Mouse (Mus musculus) G1E (cell line): Measurements from ENCODE around the gene Mb21d2. TPM values are rescaled to one million over a fixed set of nuclear protein-coding genes. Genes with fewer than 3 reads are reported as not detected.

Source experiments
- ATAC-seq: 2 replicates; pipeline ENCODE4 v1.8.0; 2016; ENCODE audit warnings: mild to moderate bottlenecking; ENCODE audit not compliant: insufficient number of reproducible peaks, poor library complexity, low FRiP score, severe bottlenecking; ENCODE audit errors: extremely low read depth
- DNase-seq: peaks from one replicate; pipeline ENCODE4 v3.0.0; 2012; ENCODE audit warnings: low spot score
- H3K27me3 ChIP-seq: 2 replicates; pipeline ENCODE4 v1.6.1; 2012; ENCODE audit warnings: mild to moderate bottlenecking, low read length, inconsistent platforms; ENCODE audit not compliant: insufficient read depth
- H3K36me3 ChIP-seq: replicated peaks from 2 replicates; pipeline ENCODE3; 2012; ENCODE audit warnings: mild to moderate bottlenecking, inconsistent platforms
- H3K4me1 ChIP-seq: 2 replicates; pipeline ENCODE4 v1.6.1; 2012; ENCODE audit warnings: low read depth, low read length, inconsistent platforms, mixed read lengths; ENCODE audit not compliant: insufficient read depth
- H3K4me3 ChIP-seq: 2 replicates; pipeline ENCODE4 v1.5.1; 2012; ENCODE audit warnings: low read depth, mild to moderate bottlenecking, inconsistent platforms, low read length, moderate library complexity, mixed read lengths
- H3K9me3 ChIP-seq: replicated peaks from 2 replicates; pipeline ENCODE4 v1.6.1; 2012; ENCODE audit warnings: inconsistent platforms
- CTCF ChIP-seq: IDR thresholded peaks from 2 replicates; pipeline ENCODE4 v1.5.1; 2012; ENCODE audit warnings: low read depth, low read length, inconsistent platforms, mixed read lengths
- GATA1 ChIP-seq: IDR thresholded peaks from 2 replicates; pipeline ENCODE4 v1.6.1; 2012; ENCODE audit warnings: borderline replicate concordance, low read length, inconsistent platforms, mixed read lengths
- GATA2 ChIP-seq: IDR thresholded peaks from 2 replicates; pipeline ENCODE4 v1.6.1; 2012; ENCODE audit warnings: low read depth, low read length, inconsistent platforms, borderline replicate concordance
- POLR2AphosphoS5 ChIP-seq: IDR thresholded peaks from 2 replicates; pipeline ENCODE4 v1.6.1; 2012; ENCODE audit warnings: low read depth, low read length, inconsistent platforms; ENCODE audit not compliant: insufficient replicate concordance
- TAL1 ChIP-seq: conservative IDR thresholded peaks from 2 replicates; pipeline ENCODE4 v1.6.1; 2012; ENCODE audit warnings: low read depth, low read length, inconsistent platforms, mixed read lengths
- polyA plus RNA-seq: library from polyadenylated mRNA; stranded (reverse); fragments of >175 nt; gene quantifications from 2 replicates; pipeline ENCODE4 v1.2.3, GENCODE M21; 2012
- total RNA-seq, 2 experiments: library from RNA; stranded (forward) in 1 of 2; stranded (reverse) in 1 of 2; fragments of 200-1000 nt in 1 of 2; fragments of >200 nt in 1 of 2; fragmentation: Nextera tagmentation in 1 of 2; gene quantifications; 2 replicates each; pipeline ENCODE4 v1.2.3; 2014 to 2017

Mb21d2 gene
- total and polyA plus RNA-seq, 3 experiments, result not detected

DNA sequence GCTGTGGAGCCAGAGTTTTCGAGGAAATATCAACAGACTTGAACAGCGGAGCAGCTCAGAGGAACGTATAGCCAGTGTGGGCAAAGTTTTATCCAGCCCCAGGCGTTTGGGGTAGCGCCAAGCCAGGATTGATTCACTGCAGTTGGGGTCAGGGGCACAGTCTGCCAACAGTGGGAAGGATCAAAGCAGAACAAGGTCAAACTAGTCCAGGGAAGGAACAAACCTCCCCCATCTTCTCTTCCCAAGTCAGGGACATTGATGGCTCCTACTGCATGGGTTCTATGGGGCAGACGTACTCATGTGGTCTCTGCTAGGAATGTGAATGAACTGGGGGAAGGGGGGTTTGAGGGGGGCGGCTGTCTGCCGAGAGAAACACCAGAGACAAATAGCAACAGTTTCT is 48.7 kb downstream of the Mb21d2 start:
- ATAC-seq, result no peak
- DNase-seq, result no peak
- Histone ChIP-seq H3K9me3 (peaks cover 69% of the 10 kb centered on the region), H3K4me3 (no peak overlapping the region), H3K36me3 (no peaks in the 10 kb centered on the region), H3K4me1 (no peaks in the 10 kb centered on the region), H3K27me3 (no peaks in the 10 kb centered on the region)
- no peak for TF ChIP-seq GATA2
- no peak for TF ChIP-seq GATA1
- TF ChIP-seq TAL1, result no peak
- TF ChIP-seq POLR2AphosphoS5, result no peak
- TF ChIP-seq CTCF, result no peak

- TF ChIP-seq TAL1 (no peak), GATA2 (no peak), CTCF (no peak), GATA1 (no peak), POLR2AphosphoS5 (no peak)
- no peak for DNase-seq
- peaks cover 69% of the 10 kb centered on the region for H3K9me3 ChIP-seq
These were observed 49.2 kb downstream of the Mb21d2 start for GRCm38 (mm10) chr16:28880307-28880681.

DNA sequence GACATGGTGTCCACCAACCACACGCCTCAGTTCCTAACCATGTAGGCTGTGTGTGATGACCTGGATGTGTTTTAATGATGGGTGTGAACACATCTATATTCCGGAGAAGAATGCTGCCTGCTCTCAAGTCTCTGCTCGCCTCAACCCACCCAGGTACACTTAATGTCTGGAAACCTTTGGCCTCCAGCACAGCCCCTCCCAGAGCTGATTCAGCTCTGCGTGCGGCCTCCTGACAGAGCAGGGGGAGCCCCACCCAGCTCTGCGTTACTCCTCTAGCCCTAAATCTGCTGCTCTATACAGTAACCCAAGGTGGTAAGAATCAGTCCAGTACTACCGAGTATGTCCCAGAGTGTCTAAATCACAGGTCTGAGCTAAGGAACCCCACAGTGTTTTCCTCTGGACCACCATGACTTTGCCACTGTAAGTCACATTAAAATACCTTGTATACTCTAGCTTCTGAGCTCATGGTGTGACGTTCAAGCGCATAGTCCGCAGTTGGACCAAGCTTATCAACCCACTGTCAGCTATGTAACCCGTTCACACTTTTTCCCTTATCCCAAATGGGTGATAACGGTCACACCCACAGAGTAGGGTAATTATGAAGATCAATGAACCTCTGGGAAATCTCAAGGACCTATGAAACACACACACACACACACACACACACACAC is 49.7 kb downstream of the Mb21d2 start:
- Histone ChIP-seq H3K4me1 (no peaks in the 10 kb centered on the region), H3K4me3 (no peak overlapping the region), H3K36me3 (no peaks in the 10 kb centered on the region), H3K9me3 (peaks cover 66% of the 10 kb centered on the region), H3K27me3 (no peaks in the 10 kb centered on the region)
- DNase-seq (no peak), ATAC-seq (no peak)
- TF ChIP-seq CTCF (no peak), POLR2AphosphoS5 (no peak), GATA1 (no peak), GATA2 (no peak), TAL1 (no peak)

More at GRCm38 (mm10) chr16:28880307-28880681, 49.2 kb downstream of the Mb21d2 start:
- Histone ChIP-seq H3K4me3 (no peak overlapping the region), H3K4me1 (no peaks in the 10 kb centered on the region), H3K36me3 (no peaks in the 10 kb centered on the region), H3K27me3 (no peaks in the 10 kb centered on the region)
- ATAC-seq, result no peak

GRCm38 (mm10) chr16:28877162-28877662 is 52.3 kb downstream of the Mb21d2 start:
- TF ChIP-seq POLR2AphosphoS5, result no peak
- no peak for TF ChIP-seq GATA2
- TF ChIP-seq CTCF, result no peak
- Histone ChIP-seq H3K9me3 (peaks cover 65% of the 10 kb centered on the region), H3K27me3 (no peaks in the 10 kb centered on the region), H3K36me3 (no peaks in the 10 kb centered on the region), H3K4me3 (no peak overlapping the region), H3K4me1 (no peaks in the 10 kb centered on the region)
- ATAC-seq (no peak), DNase-seq (no peak)

DNA sequence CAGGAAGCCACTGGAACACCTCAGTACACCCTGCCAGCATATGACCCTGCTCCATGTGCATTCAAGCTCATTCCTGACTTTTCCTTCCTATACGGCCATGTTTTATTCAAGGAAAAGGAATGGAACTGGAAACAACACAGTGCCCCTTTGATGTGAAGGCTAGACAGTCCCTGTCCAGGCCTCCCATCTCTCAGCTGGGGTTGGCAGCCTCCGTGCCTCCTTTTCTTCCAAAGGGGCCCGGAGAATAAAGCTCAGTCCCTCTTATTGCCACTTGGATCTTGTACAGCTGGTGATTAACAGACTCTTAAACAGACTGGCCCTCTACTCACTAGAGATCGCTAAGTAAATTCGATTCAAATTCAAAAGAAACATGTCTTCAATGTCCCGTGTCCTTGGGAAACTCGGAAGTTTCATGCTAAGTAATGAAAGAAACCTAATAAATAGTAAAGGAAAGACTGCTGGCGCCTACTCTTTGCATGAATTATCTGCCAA is 56.0 kb downstream of the Mb21d2 start:
- peaks cover 68% of the 10 kb centered on the region for H3K9me3 ChIP-seq
- H3K4me3 ChIP-seq, result no peak overlapping the region
- TF ChIP-seq GATA2, result no peak
- no peak for TF ChIP-seq POLR2AphosphoS5
- no peak for TF ChIP-seq TAL1
- no peak for TF ChIP-seq CTCF
- no peak for TF ChIP-seq GATA1
- ATAC-seq (no peak), DNase-seq (no peak)
- no peaks in the 10 kb centered on the region for H3K36me3 ChIP-seq
- H3K27me3 ChIP-seq, result no peaks in the 10 kb centered on the region
- H3K4me1 ChIP-seq, result no peaks in the 10 kb centered on the region

DNA sequence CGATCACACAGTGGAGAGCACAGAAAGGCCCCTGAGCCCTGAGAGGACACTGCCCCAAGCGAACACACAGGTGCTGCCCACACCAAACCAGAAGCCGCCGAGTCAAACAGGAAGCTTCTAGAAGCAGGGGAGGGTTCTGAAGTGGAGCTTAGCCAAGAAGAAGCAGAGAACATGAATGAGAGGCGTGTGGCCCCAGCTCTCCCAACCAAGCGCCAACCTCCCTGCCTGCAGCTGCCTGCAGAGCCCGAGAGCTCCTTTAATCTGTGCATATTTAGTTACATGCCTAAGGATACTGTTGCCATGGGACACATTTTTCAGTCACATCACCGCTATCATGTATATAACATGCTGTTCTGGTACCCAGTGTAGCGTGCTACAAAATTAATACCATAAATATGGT is 58.6 kb downstream of the Mb21d2 start:
- TF ChIP-seq GATA2 (no peak), GATA1 (no peak), POLR2AphosphoS5 (no peak), TAL1 (no peak), CTCF (no peak)
- Histone ChIP-seq H3K9me3 (peaks cover 63% of the 10 kb centered on the region), H3K27me3 (no peaks in the 10 kb centered on the region), H3K36me3 (no peaks in the 10 kb centered on the region), H3K4me3 (no peak overlapping the region), H3K4me1 (no peaks in the 10 kb centered on the region)
- DNase-seq (no peak), ATAC-seq (no peak)
